Mouse (Mus musculus) embryo, embryonic 10.5 days (tissue): Measurements from ENCODE around the gene Ccn5.

Source experiments
- DNase-seq: peaks from one replicate; pipeline ENCODE4 v3.0.0-alpha.2; 2015; ENCODE audit warnings: low spot score

Gene Ccn5

DNA sequence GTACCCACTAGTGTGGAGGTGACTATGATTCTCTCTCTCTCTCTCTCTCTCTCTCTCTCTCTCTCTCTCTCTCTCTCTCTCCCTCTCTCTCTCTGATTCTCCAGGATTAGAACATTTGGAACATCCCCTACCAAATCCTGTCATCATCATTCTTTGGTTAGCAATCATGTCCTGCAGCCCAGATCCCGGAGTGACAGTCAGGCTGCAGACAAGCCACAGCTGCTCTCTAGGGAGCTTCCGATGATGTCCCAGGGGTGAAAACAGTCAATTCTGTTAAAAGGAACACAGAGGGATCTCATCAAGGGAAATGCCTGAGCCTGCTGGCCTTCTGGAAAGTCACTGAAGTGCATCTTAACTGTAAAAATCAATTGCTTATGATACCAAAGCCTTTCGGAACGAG lies 21.4 kb downstream of the Ccn5 start:
- no peak for DNase-seq

DNA sequence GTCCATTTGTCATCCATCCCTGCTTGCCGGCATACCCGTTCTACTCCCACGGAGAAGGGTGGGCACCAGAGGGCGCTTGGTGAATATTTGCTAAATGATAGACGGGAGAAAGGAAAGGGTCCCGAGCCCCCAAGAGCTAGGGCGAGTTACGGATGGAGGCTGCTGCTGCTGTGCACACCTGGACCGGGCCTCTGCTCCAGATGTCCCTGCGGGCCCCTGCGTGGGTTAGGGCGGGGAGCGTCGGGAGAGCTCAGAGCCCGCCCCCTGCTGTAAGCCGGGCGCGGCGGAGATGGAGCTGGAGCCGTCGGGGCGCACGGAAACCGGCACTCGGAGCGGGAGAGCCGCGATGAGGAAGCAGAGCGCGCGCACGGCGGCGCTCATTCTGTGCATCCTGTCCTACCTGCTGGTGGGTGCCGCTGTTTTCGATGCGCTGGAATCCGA lies 32.8 kb downstream of the Ccn5 start, which contains the start of gene Kcnk15:
Gene Kcnk15 (plus strand): TSS at position 191 of the 441 bp plus-strand sequence.
- DNase-seq, result peak; percentile 51

- no peak for DNase-seq
Measured at GRCm38 (mm10) chr2:163857233-163857632, 36.6 kb downstream of the Ccn5 start.

GRCm38 (mm10) chr2:163858254-163858947 lies 37.7 kb downstream of the Ccn5 start:
- peak; percentile 53 for DNase-seq

DNA sequence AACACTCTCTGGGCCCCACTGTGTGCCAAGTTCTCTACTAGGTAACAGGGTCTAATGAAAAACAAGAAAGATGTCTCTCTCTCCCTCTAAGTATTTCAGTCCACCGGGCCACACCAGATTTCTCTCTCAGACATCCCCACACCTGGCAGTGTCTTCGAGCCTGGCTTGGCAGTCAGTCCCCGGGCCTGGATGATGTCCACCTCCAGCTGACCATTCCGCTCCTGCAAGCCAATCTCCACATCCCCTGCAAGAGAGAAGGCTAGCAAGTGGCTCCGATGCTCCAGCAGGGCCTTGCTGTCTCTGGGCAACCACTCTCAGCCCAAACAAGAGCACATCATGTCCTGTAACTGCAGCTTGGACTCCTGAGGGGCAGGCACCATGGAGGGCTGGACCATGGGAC lies 44.6 kb downstream of the Ccn5 start:
- no peak for DNase-seq

GRCm38 (mm10) chr2:163866061-163866460 lies 45.4 kb downstream of the Ccn5 start:
- DNase-seq, result no peak

DNA sequence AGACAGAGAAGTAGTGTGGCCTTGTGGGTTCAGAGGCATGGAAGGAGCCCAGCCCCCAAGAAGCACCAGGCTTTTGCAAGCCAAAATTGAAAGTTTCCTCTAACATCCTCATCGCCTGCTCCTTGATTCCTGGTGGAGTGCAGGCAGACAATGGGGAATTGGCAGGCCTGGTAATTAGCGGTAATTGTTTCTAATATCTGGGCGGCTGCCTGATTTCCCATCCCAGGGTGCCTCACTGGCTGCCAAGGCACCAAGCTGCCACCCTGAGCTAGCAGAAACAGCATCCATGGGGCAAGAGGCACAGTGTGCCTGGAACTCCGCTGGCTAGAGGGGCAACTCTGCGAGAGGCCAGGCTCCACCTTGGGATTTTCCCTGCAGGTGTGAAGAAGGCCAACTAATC lies 49.1 kb downstream of the Ccn5 start:
- DNase-seq, result no peak

- no peak for DNase-seq
Measured at GRCm38 (mm10) chr2:163871266-163871665, 50.6 kb downstream of the Ccn5 start.

- no peak for DNase-seq
Measured at GRCm38 (mm10) chr2:163871906-163872305, 51.2 kb downstream of the Ccn5 start.

GRCm38 (mm10) chr2:163874877-163875276 lies 54.2 kb downstream of the Ccn5 start:
- peak; percentile 14 for DNase-seq

GRCm38 (mm10) chr2:163875484-163875883 lies 54.8 kb downstream of the Ccn5 start:
- DNase-seq, result no peak

GRCm38 (mm10) chr2:163876830-163877498 lies 56.3 kb downstream of the Ccn5 start:
- DNase-seq, result no peak

- DNase-seq, result no peak
Measured at GRCm38 (mm10) chr2:163880891-163881290, 60.2 kb downstream of the Ccn5 start.
